ENCODE assay signal across 1 mouse cellular context in genomic region chr2:149283274-149283673, GRCm38 (mm10).
TF ChIP-seq lines count a peak whose summit lies in the region.

No protein-coding gene starts in this region.

TF ChIP-seq in MEL, 35 proteins besides CTCF, POLR2A, EP300 and RAD21 (continued from another document):
- TF ChIP-seq UBTF (IDR thresholded peaks at IDR 0.05; ENCODE audit: borderline replicate concordance, insufficient read depth, low read depth, low read length) (no peak), E2F4 (IDR thresholded peaks at IDR 0.05; ENCODE audit: borderline replicate concordance, low read depth, low read length) (no peak; the same call in 1 of the 2 replicates), CHD2 (IDR thresholded peaks at IDR 0.05; ENCODE audit: low read length) (no peak), MXI1 (IDR thresholded peaks at IDR 0.05; ENCODE audit: low read depth, low read length) (no peak), BHLHE40 (IDR thresholded peaks at IDR 0.05; ENCODE audit: borderline replicate concordance, low read depth, low read length) (peak; percentile 44; the same call in 1 of the 2 replicates), MAZ (IDR thresholded peaks at IDR 0.05; ENCODE audit: low read depth, low read length) (peak; percentile 35; the same call in 1 of the 2 replicates), KAT2A (conservative IDR thresholded peaks at IDR 0.05; ENCODE audit: low read depth, low read length) (no peak)
